Mouse (Mus musculus): ENCODE results near the gene Mcm2.

GRCm38 (mm10) chr6:88941628-88942027, 43.0 kb upstream of the Mcm2 start:
- TF ChIP-seq CHD2 (IDR thresholded peaks at IDR 0.05; ENCODE audit: low read depth, low read length), result no peak
- TF ChIP-seq ZNF384 (IDR thresholded peaks at IDR 0.05; ENCODE audit: low read depth, low read length), result no peak
